Mouse (Mus musculus): Measurements from ENCODE around the gene Olfr1093. TPM values are rescaled to one million over a fixed set of nuclear protein-coding genes. Genes with fewer than 3 reads are reported as not detected.

Gene Olfr1093
- polyA plus RNA-seq (2012; fragmentation: generic; extraction: Trizol): not detected

GRCm38 (mm10) chr2:86782179-86782578 is at the start of gene Olfr1093:
Gene Olfr1093 (plus strand): TSS chr2:86782479.
- no peak for TF ChIP-seq TCF12 (IDR thresholded peaks at IDR 0.05; ENCODE audit: insufficient read depth, poor library complexity, severe bottlenecking)
- no peak for TF ChIP-seq SRF (IDR thresholded peaks at IDR 0.05; ENCODE audit: control insufficient read depth, insufficient read length, low read depth)
- TF ChIP-seq MYOG (IDR thresholded peaks at IDR 0.05; ENCODE audit: control insufficient read depth in 1 of 3, insufficient read depth in 1 of 3, insufficient read length in 2 of 3, low read depth in 2 of 3): no peak
- TF ChIP-seq TCF3 (IDR thresholded peaks at IDR 0.05; ENCODE audit: insufficient read length, low read depth): no peak
- no peak for TF ChIP-seq E2F4 (IDR thresholded peaks at IDR 0.05; ENCODE audit: insufficient read depth)
- no peak for TF ChIP-seq MAX (IDR thresholded peaks at IDR 0.05; ENCODE audit: low read depth)
- TF ChIP-seq POLR2A (IDR thresholded peaks at IDR 0.05; ENCODE audit: insufficient read length, low read depth): no peak
- no peak for TF ChIP-seq MYOD1 (IDR thresholded peaks at IDR 0.05; ENCODE audit: control insufficient read depth in 1 of 3, insufficient read length in 2 of 3, low read depth in 2 of 3)
- no peak for TF ChIP-seq CEBPB (IDR thresholded peaks at IDR 0.05; ENCODE audit: insufficient read depth, poor library complexity, severe bottlenecking)
- TF ChIP-seq USF1 (IDR thresholded peaks at IDR 0.05; ENCODE audit: low read depth): no peak
- H3K4me3 ChIP-seq: no peak within 1 kb of the TSS
- no peaks in the 10 kb centered on the region for H3K36me3 ChIP-seq (ENCODE audit: control insufficient read depth, insufficient read depth)
- H3K27me3 ChIP-seq (ENCODE audit: control insufficient read depth, insufficient read depth, insufficient read length): no peaks in the 10 kb centered on the region
- H3K4me2 ChIP-seq (ENCODE audit: low read depth): no peak within 1 kb of the TSS
- H3K79me2 ChIP-seq (ENCODE audit: control insufficient read depth, insufficient read depth): no peaks in the 10 kb centered on the region
- no peak within 1 kb of the TSS for H3ac ChIP-seq (ENCODE audit: control insufficient read depth, insufficient read length)

- TF ChIP-seq USF1 (IDR thresholded peaks at IDR 0.05; ENCODE audit: low read depth) (no peak), MAX (IDR thresholded peaks at IDR 0.05; ENCODE audit: low read depth) (no peak), E2F4 (IDR thresholded peaks at IDR 0.05; ENCODE audit: insufficient read depth) (no peak), TCF12 (IDR thresholded peaks at IDR 0.05; ENCODE audit: insufficient read depth, poor library complexity, severe bottlenecking) (no peak), MYOG (IDR thresholded peaks at IDR 0.05; ENCODE audit: control insufficient read depth in 1 of 3, insufficient read depth in 1 of 3, insufficient read length in 2 of 3, low read depth in 2 of 3) (no peak), SRF (IDR thresholded peaks at IDR 0.05; ENCODE audit: control insufficient read depth, insufficient read length, low read depth) (no peak), CEBPB (IDR thresholded peaks at IDR 0.05; ENCODE audit: insufficient read depth, poor library complexity, severe bottlenecking) (no peak), POLR2A (IDR thresholded peaks at IDR 0.05; ENCODE audit: insufficient read length, low read depth) (no peak), REST (IDR thresholded peaks at IDR 0.05; ENCODE audit: insufficient read depth, insufficient read length) (no peak), POLR2AphosphoS2 (IDR thresholded peaks at IDR 0.05; ENCODE audit: insufficient read length, low read depth) (no peak), TCF3 (IDR thresholded peaks at IDR 0.05; ENCODE audit: insufficient read length, low read depth) (no peak), MYOD1 (IDR thresholded peaks at IDR 0.05; ENCODE audit: control insufficient read depth in 1 of 3, insufficient read length in 2 of 3, low read depth in 2 of 3) (no peak)
- no peaks in the 10 kb centered on the region for H3K36me3 ChIP-seq (ENCODE audit: control insufficient read depth, insufficient read depth)
- no peak within 1 kb of the TSS for H3K4me2 ChIP-seq (ENCODE audit: low read depth)
- H3K4me3 ChIP-seq: no peak within 1 kb of the TSS
- H3ac ChIP-seq (ENCODE audit: control insufficient read depth, insufficient read length): no peak within 1 kb of the TSS
- H3K27me3 ChIP-seq (ENCODE audit: control insufficient read depth, insufficient read depth, insufficient read length): no peaks in the 10 kb centered on the region
- H3K79me2 ChIP-seq (ENCODE audit: control insufficient read depth, insufficient read depth): no peaks in the 10 kb centered on the region
These were observed 48.7 kb upstream of the Olfr1093 start, which contains the start of gene Olfr1089 for GRCm38 (mm10) chr2:86733601-86734000. Gene Olfr1089 (minus strand): TSS chr2:86733701.

- no peak within 1 kb of the TSS for H3K4me2 ChIP-seq (ENCODE audit: low read depth)
- no peaks in the 10 kb centered on the region for H3K79me2 ChIP-seq (ENCODE audit: control insufficient read depth, insufficient read depth)
- TF ChIP-seq USF1 (IDR thresholded peaks at IDR 0.05; ENCODE audit: low read depth) (no peak), SRF (IDR thresholded peaks at IDR 0.05; ENCODE audit: control insufficient read depth, insufficient read length, low read depth) (no peak), REST (IDR thresholded peaks at IDR 0.05; ENCODE audit: insufficient read depth, insufficient read length) (no peak), CEBPB (IDR thresholded peaks at IDR 0.05; ENCODE audit: insufficient read depth, poor library complexity, severe bottlenecking) (no peak), MYOG (IDR thresholded peaks at IDR 0.05; ENCODE audit: control insufficient read depth in 1 of 3, insufficient read depth in 1 of 3, insufficient read length in 2 of 3, low read depth in 2 of 3) (no peak), TCF3 (IDR thresholded peaks at IDR 0.05; ENCODE audit: insufficient read length, low read depth) (no peak), POLR2A (IDR thresholded peaks at IDR 0.05; ENCODE audit: insufficient read length, low read depth) (no peak), E2F4 (IDR thresholded peaks at IDR 0.05; ENCODE audit: insufficient read depth) (no peak), MAX (IDR thresholded peaks at IDR 0.05; ENCODE audit: low read depth) (no peak), POLR2AphosphoS2 (IDR thresholded peaks at IDR 0.05; ENCODE audit: insufficient read length, low read depth) (no peak), MYOD1 (IDR thresholded peaks at IDR 0.05; ENCODE audit: control insufficient read depth in 1 of 3, insufficient read length in 2 of 3, low read depth in 2 of 3) (no peak), TCF12 (IDR thresholded peaks at IDR 0.05; ENCODE audit: insufficient read depth, poor library complexity, severe bottlenecking) (no peak)
- no peak within 1 kb of the TSS for H3ac ChIP-seq (ENCODE audit: control insufficient read depth, insufficient read length)
- H3K27me3 ChIP-seq (ENCODE audit: control insufficient read depth, insufficient read depth, insufficient read length): no peaks in the 10 kb centered on the region
- H3K36me3 ChIP-seq (ENCODE audit: control insufficient read depth, insufficient read depth): no peaks in the 10 kb centered on the region
- H3K4me3 ChIP-seq: no peak within 1 kb of the TSS
These were observed 23.4 kb upstream of the Olfr1093 start, which contains the start of gene Olfr1090 for GRCm38 (mm10) chr2:86758893-86759292. Gene Olfr1090 (minus strand): TSS chr2:86758993.

GRCm38 (mm10) chr2:86761050-86761449 is 21.2 kb upstream of the Olfr1093 start:
- no peak overlapping the region for H3K4me3 ChIP-seq

More at GRCm38 (mm10) chr2:86761050-86761449, 21.2 kb upstream of the Olfr1093 start:
- Histone ChIP-seq H3ac (ENCODE audit: control insufficient read depth, insufficient read length) (no peak overlapping the region), H3K36me3 (ENCODE audit: control insufficient read depth, insufficient read depth) (no peaks in the 10 kb centered on the region), H3K4me2 (ENCODE audit: low read depth) (no peak overlapping the region), H3K79me2 (ENCODE audit: control insufficient read depth, insufficient read depth) (no peaks in the 10 kb centered on the region), H3K27me3 (ENCODE audit: control insufficient read depth, insufficient read depth, insufficient read length) (no peaks in the 10 kb centered on the region)
- TF ChIP-seq TCF3 (IDR thresholded peaks at IDR 0.05; ENCODE audit: insufficient read length, low read depth) (no peak), MYOG (IDR thresholded peaks at IDR 0.05; ENCODE audit: control insufficient read depth in 1 of 3, insufficient read depth in 1 of 3, insufficient read length in 2 of 3, low read depth in 2 of 3) (no peak), REST (IDR thresholded peaks at IDR 0.05; ENCODE audit: insufficient read depth, insufficient read length) (no peak), POLR2A (IDR thresholded peaks at IDR 0.05; ENCODE audit: insufficient read length, low read depth) (no peak), MYOD1 (IDR thresholded peaks at IDR 0.05; ENCODE audit: control insufficient read depth in 1 of 3, insufficient read length in 2 of 3, low read depth in 2 of 3) (no peak), TCF12 (IDR thresholded peaks at IDR 0.05; ENCODE audit: insufficient read depth, poor library complexity, severe bottlenecking) (no peak), MAX (IDR thresholded peaks at IDR 0.05; ENCODE audit: low read depth) (no peak), SRF (IDR thresholded peaks at IDR 0.05; ENCODE audit: control insufficient read depth, insufficient read length, low read depth) (no peak), POLR2AphosphoS2 (IDR thresholded peaks at IDR 0.05; ENCODE audit: insufficient read length, low read depth) (no peak), USF1 (IDR thresholded peaks at IDR 0.05; ENCODE audit: low read depth) (no peak)

All from myocyte (in vitro differentiated cells).